Mouse (Mus musculus) naive thymus-derived CD4-positive, alpha-beta T cell, adult 2 months (primary cell): ENCODE measurements around the gene Sin3a.
A peak's percentile ranks its signal among the peaks of the same experiment; 100 is the strongest.

Experiments
- DNase-seq: peaks from one replicate; pipeline ENCODE4 v3.0.0-alpha.2; 2011; ENCODE audit warnings: low read depth

The Sin3a gene

GRCm38 (mm10) chr9:57071801-57072351, at the start of gene Sin3a:
Sin3a (plus strand) TSS chr9:57072040.
- peak; percentile 84 for DNase-seq

- DNase-seq, result no peak
Measured at GRCm38 (mm10) chr9:57031756-57032155, 40.1 kb upstream of the Sin3a start.

- peak; percentile 86 for DNase-seq
Measured at GRCm38 (mm10) chr9:57056237-57056636, 15.6 kb upstream of the Sin3a start.

- no peak for DNase-seq
Measured at GRCm38 (mm10) chr9:57064164-57064563, 7.7 kb upstream of the Sin3a start.

- no peak for DNase-seq
Measured at GRCm38 (mm10) chr9:57068266-57068665, 3.6 kb upstream of the Sin3a start.

DNA sequence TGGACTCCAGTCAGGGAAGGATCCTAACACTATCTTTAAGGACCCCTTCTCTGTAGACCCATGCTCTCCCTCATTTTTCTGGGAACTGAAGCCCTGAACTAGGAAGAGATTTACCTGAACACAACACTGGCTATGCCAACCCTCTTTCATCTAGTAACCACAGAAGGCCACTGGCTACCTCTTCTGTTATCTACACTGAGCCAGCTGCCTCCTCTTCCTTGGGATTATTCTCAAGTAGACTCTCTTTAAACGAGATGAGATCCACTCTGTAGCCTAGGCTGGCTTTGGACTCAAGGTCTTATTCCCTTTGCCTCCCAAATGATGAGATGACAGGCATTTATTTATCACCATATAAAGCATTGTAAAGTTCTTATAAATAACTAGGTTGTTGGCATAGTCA, 1.6 kb upstream of the Sin3a start:
- no peak for DNase-seq

DNA sequence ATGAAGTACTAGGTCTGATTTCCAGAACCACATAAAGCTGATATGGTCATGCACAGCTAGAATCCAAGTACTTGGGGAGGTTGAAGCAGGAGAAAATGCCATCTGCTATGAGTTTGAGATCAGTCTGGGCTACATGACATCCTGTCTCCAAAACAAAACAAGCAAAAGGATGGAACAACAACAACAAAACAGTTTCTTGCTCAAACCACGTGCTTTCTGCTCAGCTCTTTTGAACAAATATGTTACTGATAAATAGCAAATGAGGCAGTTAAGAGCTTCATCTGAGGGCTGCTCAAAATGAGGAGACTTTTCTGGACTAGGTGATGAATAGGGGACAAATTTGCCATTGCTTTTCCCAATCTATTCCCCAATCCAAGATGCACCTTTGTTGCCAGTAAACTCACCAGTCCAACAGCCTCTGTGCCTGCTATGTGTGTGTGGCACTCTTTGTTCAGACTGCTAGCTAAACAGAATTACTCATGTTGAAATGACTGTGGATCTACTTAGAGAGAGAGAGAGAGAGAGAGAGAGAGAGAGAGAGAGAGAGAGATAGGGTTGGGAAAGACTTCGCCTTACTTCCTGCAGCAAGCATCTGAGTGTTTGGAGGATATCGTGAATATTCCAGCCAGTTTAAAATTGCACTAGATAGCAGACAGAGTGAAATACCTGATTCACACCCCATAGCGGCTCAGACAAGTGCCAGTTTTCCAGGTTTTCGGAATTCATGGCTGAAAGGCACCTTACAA, 867 bp upstream of the Sin3a start:
- peak; percentile 18 for DNase-seq

DNA sequence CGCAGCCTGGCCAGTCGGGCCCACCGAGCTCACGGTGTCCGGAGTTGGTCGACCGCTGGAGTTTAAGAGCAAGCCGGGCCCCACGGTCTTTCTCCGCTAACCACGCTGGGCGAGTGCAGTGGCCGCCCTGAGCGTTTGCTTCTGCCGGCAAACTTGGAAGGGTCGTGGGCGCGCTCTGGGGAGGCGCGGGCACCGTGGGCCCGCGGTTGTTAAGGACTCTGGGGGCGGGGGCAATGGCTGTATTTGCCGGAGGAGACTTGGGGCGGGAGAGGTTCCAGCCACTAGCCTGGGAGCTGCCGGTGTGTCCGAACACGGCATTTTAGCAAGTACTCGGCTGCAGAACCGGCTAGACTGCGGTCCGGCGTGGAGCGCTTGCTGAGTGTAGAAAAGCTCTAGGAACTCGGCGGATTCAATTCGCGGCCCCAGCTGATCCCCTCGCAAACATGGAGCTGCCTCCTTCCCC, 717 bp downstream of the Sin3a start:
- no peak for DNase-seq

- peak; percentile 99 for DNase-seq
Measured at GRCm38 (mm10) chr9:57072989-57073789, 1.3 kb downstream of the Sin3a start.

DNA sequence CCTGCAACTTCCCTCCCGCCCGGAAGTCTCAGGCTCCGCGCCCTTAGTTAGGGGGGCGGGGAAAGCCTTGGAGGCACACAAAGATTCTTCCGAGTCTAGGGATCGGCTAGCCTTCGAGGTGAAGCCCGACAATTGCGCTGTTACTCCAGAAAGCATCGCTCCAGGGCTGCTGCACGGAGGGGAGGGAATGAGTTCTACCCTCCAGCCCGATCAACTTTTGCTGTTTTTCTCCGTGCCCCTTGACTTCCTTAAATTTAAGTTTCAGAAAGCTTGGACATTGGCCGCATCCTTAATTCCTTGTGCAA, 1.9 kb downstream of the Sin3a start:
- DNase-seq, result no peak

GRCm38 (mm10) chr9:57074171-57074821, 2.5 kb downstream of the Sin3a start:
- peak; percentile 57 for DNase-seq

- DNase-seq, result peak; percentile 87
Measured at GRCm38 (mm10) chr9:57074822-57075603, 3.2 kb downstream of the Sin3a start.

DNA sequence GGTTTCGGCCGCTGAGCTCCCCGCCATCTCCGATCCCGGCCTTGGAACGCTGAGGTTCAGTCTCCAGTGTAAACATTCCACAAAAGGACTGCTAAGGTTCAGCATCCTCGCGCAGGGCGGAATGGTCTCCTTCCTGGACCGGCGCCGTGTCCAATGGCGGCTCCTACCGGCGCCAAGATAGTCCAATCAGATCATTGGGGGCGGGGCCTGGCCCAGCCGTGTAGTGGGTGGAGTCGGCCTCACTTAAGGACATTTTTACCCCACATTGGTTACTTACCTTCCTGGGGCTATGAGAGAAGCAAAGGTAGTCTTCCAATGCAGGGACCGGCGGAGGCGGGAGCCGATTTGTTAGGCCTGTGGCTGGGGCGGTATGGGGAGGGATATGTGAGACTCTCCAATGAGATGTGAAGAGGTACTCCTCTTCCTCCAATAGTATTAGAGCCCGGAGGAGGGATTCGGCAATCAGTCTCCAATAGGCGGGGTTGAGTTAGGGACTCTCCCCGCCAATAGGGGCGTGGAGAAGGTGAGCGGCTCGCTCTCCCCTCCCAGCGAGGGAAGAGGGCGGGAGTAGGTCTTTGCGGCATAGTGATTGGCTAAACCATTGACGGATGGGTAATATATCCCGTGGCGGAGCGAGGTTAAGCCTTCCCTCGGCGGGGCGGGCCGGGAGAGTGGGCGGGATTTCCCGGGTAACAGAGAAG, 4.0 kb downstream of the Sin3a start:
- peak; percentile 99 for DNase-seq

GRCm38 (mm10) chr9:57076701-57077660, 5.1 kb downstream of the Sin3a start:
- DNase-seq, result peak; percentile 94

- no peak for DNase-seq
Measured at GRCm38 (mm10) chr9:57082236-57082635, 10.4 kb downstream of the Sin3a start.

DNA sequence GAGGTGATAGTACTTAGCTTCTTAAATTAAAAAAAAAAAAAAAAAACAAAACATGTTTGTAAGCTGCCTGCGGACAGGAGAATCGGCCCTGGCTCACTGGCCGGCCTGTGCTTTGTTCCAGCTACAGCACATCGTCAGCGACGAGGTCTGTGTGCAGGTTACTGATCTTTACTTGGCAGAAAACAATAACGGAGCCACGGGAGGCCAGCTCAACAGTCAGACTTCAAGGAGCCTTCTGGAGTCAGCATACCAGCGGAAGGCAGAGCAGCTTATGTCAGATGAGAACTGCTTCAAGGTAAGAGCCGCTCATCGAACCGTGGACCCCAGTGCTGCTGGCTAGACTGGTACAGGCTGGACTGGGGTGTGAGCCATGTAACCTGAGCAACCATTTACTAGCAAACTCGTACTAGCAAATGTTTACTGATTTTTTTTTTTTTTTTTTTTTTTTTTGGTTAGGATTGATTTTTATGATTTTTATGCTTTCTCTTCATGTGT, 45.5 kb downstream of the Sin3a start:
- no peak for DNase-seq

DNA sequence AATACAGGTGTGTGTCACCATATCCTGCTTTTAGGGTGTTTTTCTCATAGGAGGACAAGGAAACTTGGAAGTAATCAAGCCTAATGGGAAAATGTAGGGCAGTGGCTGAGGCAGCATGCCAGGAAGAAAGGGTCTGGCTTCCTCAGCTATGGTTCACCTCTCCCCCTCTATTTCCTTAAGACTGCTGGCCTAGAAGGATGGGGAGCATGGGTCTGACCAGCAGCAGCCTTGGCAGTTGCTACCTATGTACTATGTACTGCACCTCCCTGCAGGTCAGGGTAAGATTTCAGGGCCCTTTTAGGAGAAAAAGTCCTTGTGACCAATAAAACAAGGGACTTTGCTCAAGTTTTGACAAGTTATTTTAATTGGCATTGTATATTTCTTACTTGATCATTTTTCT, 57.8 kb downstream of the Sin3a start:
- DNase-seq, result peak; percentile 18

DNA sequence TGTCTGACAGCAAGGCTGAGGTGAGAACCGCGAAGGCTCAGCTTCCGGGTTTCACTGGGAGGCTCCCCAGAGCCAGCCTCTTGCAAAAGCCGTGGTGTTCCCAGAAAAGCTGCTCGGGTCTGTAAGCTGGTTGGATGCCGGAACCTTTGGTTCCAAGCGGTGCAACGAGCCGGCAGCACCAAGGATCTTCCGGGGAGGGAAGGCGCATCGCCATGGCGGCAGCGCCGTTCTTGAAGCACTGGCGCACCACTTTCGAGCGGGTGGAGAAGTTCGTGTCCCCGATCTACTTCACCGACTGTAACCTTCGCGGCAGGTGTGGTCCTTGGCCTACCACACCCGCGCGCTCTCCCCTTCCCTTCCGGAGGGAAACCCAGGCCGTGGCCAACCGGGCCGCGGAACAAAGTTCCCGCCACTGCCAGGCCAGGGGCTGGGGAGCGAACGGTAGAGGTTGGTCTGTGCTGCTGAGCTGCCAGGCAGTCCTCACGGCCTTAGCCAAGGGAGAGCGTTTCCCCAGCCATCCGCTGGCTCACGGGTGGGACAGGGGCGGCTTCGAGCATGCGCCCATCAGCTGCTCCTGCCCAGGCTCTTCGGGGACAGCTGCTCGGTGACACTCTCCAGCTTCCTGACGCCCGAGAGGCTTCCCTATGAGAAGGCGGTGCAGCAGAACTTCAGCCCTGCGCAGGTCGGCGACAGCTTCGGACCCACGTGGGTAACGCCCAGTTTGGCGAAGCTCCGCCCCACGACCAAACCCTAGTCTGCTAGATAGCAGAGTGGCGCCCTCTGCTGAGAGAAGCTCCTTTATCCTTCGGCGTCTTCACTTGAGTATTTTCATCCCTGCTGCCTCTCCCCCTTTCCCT, 59.0 kb downstream of the Sin3a start, which contains the start of gene Man2c1:
Gene Man2c1 (plus strand): TSS at position 114 of the 857 bp plus-strand sequence.
- DNase-seq, result peak; percentile 97

DNA sequence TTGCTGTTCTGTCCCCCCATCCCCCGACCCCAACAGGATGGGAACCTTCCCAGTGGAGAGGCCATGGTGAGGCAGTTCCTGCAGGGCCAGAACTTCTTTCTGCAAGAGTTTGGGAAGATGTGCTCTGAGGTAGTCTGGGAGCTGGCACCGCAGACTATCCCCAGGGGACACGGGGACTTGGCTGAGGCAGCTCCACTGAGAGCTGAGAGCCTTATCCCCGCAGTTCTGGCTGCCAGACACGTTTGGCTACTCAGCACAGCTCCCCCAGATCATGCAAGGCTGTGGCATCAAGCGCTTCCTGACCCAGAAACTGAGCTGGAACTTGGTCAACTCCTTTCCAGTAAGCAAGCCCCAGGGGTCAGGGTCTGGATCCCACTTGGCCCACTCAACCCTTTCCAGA, 65.4 kb downstream of the Sin3a start:
- no peak for DNase-seq
